Mouse (Mus musculus) mesoderm, embryonic 11.5 days (tissue): ENCODE results near the gene Mbtps1.

Experiments used
- DNase-seq: peaks from one replicate; pipeline ENCODE4 v3.0.0-alpha.2; 2012; ENCODE audit warnings: low read depth, low spot score

Gene Mbtps1

DNA sequence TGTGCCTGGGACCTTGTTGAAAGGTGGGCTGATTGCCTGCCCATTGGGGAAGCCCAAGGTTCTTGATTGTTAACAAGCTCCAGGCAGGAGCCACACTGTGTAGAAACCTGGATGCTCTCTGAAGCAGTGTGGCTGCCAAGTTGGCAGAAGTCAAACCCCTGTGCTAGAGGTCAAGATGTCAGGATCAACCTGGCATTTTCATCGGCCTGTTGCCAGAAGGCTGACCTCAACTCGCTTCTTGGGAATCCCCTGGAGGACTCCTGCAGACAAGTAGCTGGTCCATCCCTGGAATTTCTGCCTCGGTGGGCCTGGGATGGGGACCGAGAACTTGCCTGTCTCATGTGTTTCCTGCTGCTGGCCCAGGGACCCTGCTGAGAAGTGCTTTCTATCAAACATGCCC lies 56.4 kb downstream of the Mbtps1 start:
- no peak for DNase-seq

DNA sequence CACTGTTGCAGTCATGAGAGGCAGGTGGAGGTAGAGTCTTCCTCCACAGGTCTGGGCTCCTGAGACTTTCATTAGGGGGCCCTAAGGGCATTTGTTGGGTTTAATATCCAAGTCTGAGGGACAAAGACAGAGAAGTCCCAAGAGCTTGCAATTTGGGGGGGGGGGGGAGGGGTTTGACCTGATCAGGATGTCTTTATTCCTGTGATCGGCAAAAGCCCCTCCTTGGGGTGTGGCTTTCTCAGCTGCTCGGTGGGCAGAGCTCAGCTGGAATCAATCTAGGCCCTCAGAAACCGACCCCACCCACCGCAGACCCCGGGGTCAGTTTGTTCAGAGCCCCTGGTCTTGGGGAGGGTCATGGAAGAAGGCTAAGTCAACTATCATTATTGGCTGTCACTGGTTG lies 56.9 kb downstream of the Mbtps1 start, which contains the start of gene Slc38a8:
TSS of gene Slc38a8 (minus strand) at position 101 of the 400 bp plus-strand sequence.
- no peak for DNase-seq

DNA sequence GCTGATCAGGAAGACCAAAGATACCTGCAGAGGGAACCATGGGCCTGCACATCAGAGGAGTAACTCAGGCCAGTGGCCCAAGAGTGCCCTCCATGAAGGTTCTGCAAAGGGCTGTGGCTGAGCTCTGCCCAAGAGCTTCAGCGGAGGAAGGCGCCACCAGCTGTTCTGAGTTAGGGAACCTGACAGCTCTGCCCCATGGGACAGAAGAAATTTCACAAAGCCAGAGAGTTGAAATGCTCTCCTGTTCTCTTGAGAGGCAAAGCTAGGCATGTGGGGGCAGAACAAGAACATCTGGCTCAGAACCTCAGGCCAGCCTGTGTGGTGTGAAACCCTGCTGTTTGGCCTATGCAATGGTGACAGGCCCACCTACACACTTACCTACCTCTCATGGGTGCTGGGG lies 58.7 kb downstream of the Mbtps1 start:
- peak; percentile 20 for DNase-seq

DNA sequence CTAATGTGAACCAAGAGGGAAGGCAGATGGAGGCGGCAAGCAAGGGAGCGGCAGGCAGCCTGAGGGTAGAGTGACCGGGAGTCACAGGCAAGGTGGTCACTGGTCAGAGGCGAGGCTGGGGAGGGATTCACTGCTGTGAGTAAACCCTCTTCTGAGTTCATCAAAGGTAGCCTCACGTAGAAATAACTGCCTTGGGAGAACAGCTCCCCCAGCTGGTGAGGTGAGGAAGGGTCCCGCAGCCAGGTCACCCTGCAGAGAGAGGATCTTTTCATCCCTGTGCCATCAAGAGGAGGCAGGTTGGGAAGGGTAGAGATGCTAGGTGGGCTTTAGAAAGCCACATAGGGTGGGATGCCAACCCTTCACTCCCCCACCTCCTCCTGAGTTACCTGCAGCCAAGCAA lies 61.7 kb downstream of the Mbtps1 start:
- DNase-seq: no peak

DNA sequence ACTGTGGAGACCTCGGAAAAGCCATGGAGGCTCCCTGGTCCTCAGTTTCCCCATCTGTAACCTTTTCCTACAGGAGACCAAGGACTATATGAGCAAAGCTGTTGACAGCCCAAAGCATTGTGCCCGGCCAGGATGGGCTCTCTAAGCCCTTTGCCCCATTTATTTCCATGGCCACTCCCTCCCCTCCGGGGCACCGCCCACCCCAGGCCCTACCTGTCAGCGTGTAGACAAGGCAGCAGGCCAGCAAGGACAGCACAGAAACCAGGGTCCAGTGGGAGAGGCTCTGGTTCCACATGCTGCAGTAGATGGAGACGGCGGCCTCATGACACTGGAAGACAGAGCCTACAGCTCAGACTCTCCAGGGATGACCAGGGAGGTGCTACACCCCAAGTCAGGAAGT lies 71.4 kb downstream of the Mbtps1 start:
- DNase-seq: no peak

DNA sequence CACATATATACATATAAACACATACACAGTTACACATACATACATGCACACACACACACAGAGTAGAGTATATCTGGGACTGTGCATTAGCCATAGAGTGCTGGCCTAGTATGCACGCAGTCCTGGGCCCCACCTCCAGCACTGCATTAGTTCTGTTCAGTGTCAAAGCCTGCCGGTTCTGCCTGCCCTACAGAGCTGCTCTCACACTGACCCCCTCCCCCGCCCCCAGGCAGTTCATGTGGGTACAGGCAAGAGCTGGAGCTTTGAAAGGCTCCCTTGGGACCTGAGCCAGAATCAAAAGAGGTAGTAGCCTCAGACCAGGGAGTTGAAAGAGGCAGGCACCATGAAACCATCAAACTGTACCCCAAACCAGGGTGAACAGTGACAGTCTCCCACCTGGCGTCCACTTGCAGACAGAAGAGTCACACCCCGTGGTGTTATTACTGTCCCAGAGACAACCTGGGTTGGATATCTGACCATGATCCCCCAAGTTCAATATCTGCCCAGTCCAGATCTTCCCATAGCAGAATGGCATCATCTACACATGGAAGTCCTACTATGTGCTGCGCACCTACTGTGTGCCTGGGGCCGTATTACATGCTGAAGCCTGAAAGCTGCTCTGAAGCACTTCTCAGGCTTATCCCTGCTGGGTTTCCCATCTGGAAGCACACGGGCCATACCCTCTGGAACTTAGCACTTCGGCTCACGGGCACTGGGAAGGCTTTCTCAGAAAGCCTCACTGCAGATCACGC lies 74.2 kb downstream of the Mbtps1 start:
- DNase-seq: no peak

DNA sequence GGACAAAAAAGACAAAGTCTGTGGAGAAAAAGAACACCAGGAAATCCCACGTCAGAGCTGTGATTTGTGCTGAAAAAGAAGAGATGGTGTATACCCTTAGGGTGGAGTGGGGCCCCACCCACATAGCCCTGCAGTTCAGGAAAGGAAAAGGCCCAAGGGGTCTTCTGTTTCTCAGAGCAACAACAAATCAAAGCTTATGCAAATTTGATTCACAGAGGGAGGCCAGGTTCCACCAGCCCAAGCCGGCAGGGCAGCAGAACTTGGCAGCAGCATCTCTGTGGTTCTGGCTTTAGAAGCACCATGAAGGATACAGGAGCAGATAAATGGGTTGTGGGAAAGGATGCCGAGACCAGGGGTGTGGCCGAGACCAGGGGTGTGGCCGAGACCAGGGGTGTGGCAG lies 79.9 kb downstream of the Mbtps1 start:
- DNase-seq: no peak

DNA sequence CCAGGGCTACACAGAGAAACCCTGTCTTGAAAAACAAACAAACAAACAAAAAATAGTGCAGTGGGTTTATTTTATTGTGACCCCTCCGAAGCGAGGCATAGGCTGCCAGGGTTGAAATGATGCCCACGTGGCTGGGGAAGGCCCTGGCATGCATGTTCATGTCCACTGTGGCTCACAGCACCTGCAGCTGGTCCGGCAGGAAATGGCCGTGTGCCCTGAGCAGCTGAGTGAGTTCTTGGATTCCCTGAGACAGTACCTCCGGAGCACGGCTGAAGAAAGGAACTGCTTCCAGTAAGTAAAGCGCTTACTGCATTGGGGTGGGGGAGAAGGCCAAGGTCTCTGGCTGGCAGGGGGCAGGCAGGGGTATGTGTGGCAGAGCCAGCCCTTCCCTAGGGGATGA lies 90.4 kb downstream of the Mbtps1 start:
- DNase-seq: no peak

DNA sequence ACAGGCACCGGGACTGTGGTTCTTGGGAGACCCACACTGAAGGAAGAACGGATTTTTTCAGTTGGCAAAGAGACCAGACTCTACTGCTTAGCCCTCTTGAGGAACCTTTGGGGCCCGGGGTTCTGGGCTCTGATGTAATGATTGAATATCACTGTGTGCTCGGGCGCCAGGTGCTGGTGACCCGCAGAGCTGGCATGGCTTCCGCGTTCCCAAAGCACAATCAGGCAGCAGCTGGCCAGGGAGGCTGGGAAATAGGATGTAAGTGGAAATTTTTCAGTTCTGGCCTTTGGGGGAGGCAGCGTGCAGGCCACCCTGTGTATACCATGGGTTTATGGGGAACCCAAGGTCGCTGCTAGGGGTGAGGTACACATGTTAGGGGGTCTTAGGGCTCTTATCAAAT lies 91.7 kb downstream of the Mbtps1 start:
- DNase-seq: no peak

DNA sequence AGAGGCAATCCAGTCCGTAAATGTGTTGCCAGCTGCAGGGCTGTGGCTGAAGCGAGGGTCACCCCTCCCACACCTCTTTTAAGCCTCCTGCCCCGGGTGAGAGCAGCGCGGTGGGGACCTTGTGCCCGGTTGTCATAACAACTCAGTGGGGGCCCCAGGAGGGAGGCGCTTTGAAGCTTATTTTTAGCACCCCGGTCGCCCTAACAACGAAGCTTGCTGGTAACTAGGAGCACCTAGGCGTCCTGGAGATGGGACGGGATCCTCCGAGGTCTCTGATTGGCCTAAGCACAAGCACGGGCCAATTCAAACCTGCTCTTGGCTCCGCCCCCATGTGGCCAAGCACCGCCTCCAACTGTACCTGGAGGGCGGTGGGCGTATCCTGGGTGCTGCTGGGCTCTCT lies 92.4 kb downstream of the Mbtps1 start:
- DNase-seq: peak; percentile 40

DNA sequence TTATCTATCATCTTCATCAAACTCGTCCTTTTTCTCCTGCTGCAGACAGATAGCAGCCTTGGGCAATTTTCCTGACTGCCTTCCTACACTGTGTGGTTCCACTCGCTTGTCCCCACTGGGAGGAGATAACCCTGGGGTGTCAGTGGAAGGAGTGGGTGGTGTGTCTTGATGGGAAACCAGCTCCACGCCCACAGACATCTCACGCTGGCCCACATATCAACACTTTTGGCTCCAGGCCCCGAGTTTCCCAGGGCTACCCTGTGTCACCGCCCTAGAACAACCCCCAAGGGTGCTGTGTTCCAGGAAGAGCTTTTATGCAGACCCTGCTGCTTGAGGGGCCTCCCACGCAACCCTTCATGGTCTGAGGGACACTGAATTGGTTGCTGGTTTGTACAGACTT lies 94.8 kb downstream of the Mbtps1 start:
- DNase-seq: no peak

DNA sequence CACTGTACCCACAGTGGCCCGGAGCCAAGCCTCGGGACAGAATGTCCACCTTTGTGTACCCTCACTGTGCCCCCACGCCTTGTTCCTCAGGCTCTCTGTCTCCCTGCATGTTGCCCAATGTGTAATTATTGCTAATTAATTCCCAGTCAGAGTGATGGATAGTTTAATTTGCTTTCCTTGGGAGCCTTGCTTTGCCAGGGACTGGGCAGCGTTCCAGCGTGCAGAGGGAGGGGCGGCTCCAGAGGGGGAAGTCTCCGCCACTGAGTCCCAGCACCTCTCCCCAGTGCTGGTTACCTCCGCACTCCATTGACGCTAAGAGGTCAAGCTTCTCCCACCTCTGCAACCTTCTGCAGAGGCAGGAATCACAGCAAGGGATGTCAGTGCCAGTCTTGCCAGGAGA lies 97.2 kb downstream of the Mbtps1 start:
- no peak for DNase-seq

DNA sequence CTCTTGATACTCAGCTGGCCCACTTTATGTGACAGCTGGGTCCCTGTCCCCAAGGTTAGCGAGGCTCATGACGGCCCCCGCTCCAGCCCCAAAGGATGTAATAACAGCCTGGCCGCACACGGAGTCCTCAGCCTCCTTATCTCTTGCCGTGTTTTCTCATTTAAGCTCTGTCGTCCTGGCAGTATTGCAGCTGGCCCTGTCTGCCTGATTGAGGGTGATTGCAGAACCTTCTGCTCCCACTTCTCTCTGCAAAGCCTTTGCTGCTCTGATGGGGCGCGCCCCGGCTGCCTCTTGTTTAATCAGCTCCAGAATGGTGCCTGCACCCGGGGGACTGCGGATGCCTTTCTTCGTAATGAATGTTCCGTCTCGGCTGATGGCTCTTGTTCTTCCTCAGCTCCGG lies 98.8 kb downstream of the Mbtps1 start:
- DNase-seq: peak; percentile 51
